Mouse (Mus musculus) left cerebral cortex, adult 11 months (tissue): ENCODE measurements around the gene Rtf1.
A peak's percentile ranks its signal among the peaks of the same experiment; 100 is the strongest.
"Not testable (repeated sequence)": the region's sequence is repeated elsewhere in the genome, so short reads cannot be mapped to it uniquely, and the experiment has no call there.

ENCODE experiments used
- DNase-seq: peaks from one replicate; pipeline ENCODE4 v3.0.0; 2022; ENCODE audit warnings: low spot score

Rtf1 gene

GRCm38 (mm10) chr2:119674525-119675214 lies at the start of gene Rtf1:
TSS of gene Rtf1 (plus strand) at chr2:119675068.
- DNase-seq: peak; percentile 84

- DNase-seq: no peak
These were observed 38.1 kb upstream of the Rtf1 start for GRCm38 (mm10) chr2:119636781-119637180.

- DNase-seq: no peak
These were observed 33.5 kb upstream of the Rtf1 start for GRCm38 (mm10) chr2:119641214-119641912.

- DNase-seq: no peak
These were observed 30.6 kb upstream of the Rtf1 start for GRCm38 (mm10) chr2:119644254-119644653.

- DNase-seq: peak; percentile 65
These were observed 12.4 kb upstream of the Rtf1 start, which contains the start of gene Ndufaf1 for GRCm38 (mm10) chr2:119662220-119663182. TSS of gene Ndufaf1 (minus strand) at chr2:119662827.

- DNase-seq: not testable (repeated sequence)
These were observed 9.1 kb upstream of the Rtf1 start for GRCm38 (mm10) chr2:119665744-119666143.

- no peak for DNase-seq
These were observed 5.9 kb upstream of the Rtf1 start for GRCm38 (mm10) chr2:119669010-119669409.

GRCm38 (mm10) chr2:119675215-119675784 lies 432 bp downstream of the Rtf1 start:
- DNase-seq: no peak

- no peak for DNase-seq
These were observed 963 bp downstream of the Rtf1 start for GRCm38 (mm10) chr2:119675831-119676230.

- no peak for DNase-seq
These were observed 8.8 kb downstream of the Rtf1 start for GRCm38 (mm10) chr2:119683706-119684105.

GRCm38 (mm10) chr2:119692003-119692701 lies 17.3 kb downstream of the Rtf1 start:
- no peak for DNase-seq

GRCm38 (mm10) chr2:119694826-119695225 lies 20.0 kb downstream of the Rtf1 start:
- DNase-seq: no peak

GRCm38 (mm10) chr2:119696111-119696510 lies 21.2 kb downstream of the Rtf1 start:
- no peak for DNase-seq

- DNase-seq: no peak
These were observed 23.6 kb downstream of the Rtf1 start for GRCm38 (mm10) chr2:119698472-119698871.

GRCm38 (mm10) chr2:119699962-119700361 lies 25.1 kb downstream of the Rtf1 start:
- no peak for DNase-seq

GRCm38 (mm10) chr2:119703171-119703570 lies 28.3 kb downstream of the Rtf1 start:
- no peak for DNase-seq

- DNase-seq: no peak
These were observed 32.8 kb downstream of the Rtf1 start for GRCm38 (mm10) chr2:119707676-119708075.

GRCm38 (mm10) chr2:119710011-119710410 lies 35.1 kb downstream of the Rtf1 start:
- DNase-seq: no peak

GRCm38 (mm10) chr2:119715868-119716267 lies 41.0 kb downstream of the Rtf1 start:
- DNase-seq: not testable (repeated sequence)

GRCm38 (mm10) chr2:119721070-119721469 lies 46.2 kb downstream of the Rtf1 start:
- no peak for DNase-seq

GRCm38 (mm10) chr2:119727762-119728416 lies 53.0 kb downstream of the Rtf1 start:
- no peak for DNase-seq
